Mouse (Mus musculus) hindbrain, embryonic 11.5 days (tissue): ENCODE measurements at regions not wholly inside any gene's neighbourhood (a gene's known extent, or its start where the extent isn't known, plus 50 kb on each side); places are given as distances from the start of the nearest gene placed in this dataset.

Experiments used
- ATAC-seq: fragments of 200-750 bp; cut with Nextera tagmentation; 2 replicates; pipeline ENCODE4 v1.8.0; 2017; ENCODE audit warnings: mild to moderate bottlenecking, moderate TSS enrichment, moderate library complexity; ENCODE audit not compliant: low FRiP score
- DNase-seq: peaks from one replicate; pipeline ENCODE4 v3.0.0-alpha.2; 2015; ENCODE audit warnings: low spot score
- H3K27ac ChIP-seq: fragments of 300-500 bp; sonication (generic); 2 replicates; pipeline ENCODE4 v1.5.1; 2014; ENCODE audit warnings: mild to moderate bottlenecking, low read depth, low read length
- H3K27me3 ChIP-seq: fragments of 300-500 bp; sonication (generic); 2 replicates; pipeline ENCODE4 v1.6.1; 2014; ENCODE audit warnings: mild to moderate bottlenecking, low read length, moderate library complexity, mixed read lengths; ENCODE audit not compliant: control insufficient read depth, insufficient read depth
- H3K36me3 ChIP-seq: fragments of 300-500 bp; sonication (generic); 2 replicates; pipeline ENCODE4 v1.6.1; 2014; ENCODE audit warnings: mild to moderate bottlenecking, low read length, moderate library complexity, mixed read lengths; ENCODE audit not compliant: control insufficient read depth, insufficient read depth
- H3K4me1 ChIP-seq: fragments of 300-500 bp; sonication (generic); replicated peaks from 2 replicates; pipeline ENCODE4 v1.6.1; 2014; ENCODE audit warnings: low read length, mixed read lengths; ENCODE audit not compliant: control insufficient read depth, insufficient read depth
- H3K4me2 ChIP-seq: fragments of 300-500 bp; sonication (generic); replicated peaks from 2 replicates; pipeline ENCODE4 v1.6.1; 2014; ENCODE audit warnings: mild to moderate bottlenecking, low read depth, low read length
- H3K4me3 ChIP-seq: fragments of 300-500 bp; sonication (generic); 2 replicates; pipeline ENCODE4 v1.5.1; 2014; ENCODE audit warnings: low read depth, low read length
- H3K9ac ChIP-seq: fragments of 300-500 bp; sonication (generic); 2 replicates; pipeline ENCODE4 v1.6.1; 2014; ENCODE audit warnings: low read depth, low read length
- H3K9me3 ChIP-seq: fragments of 300-500 bp; sonication (generic); 2 replicates; pipeline ENCODE4 v1.6.1; 2016; ENCODE audit warnings: low read length; ENCODE audit not compliant: control insufficient read depth
- WGBS: fragments of 180-500 bp; shearing (Covaris S2); extraction: QIAGEN DNeasy Blood & Tissue Kit; methylation state at CpG from one replicate; pipeline ENCODE4 v1.1.7; 2014; 5-methylcytosine and 5-hydroxymethylcytosine counted together

GRCm38 (mm10) chr9:81192643-81193042, 441.0 kb downstream of the Htr1b start:
- DNase-seq (no peak), ATAC-seq (no peak)
- Histone ChIP-seq H3K4me3 (no peak overlapping the region), H3K27me3 (no peaks in the 10 kb centered on the region), H3K9me3 (no peaks in the 10 kb centered on the region), H3K9ac (no peak overlapping the region), H3K36me3 (no peaks in the 10 kb centered on the region), H3K4me2 (no peak overlapping the region), H3K4me1 (no peaks in the 10 kb centered on the region), H3K27ac (no peak overlapping the region)
- WGBS = 88% methylated on average over 2 of the region's 2 CpGs
